Mouse (Mus musculus) small intestine, adult 2 months (tissue): ENCODE measurements around the gene Barhl1. TPM values are rescaled to one million over a fixed set of nuclear protein-coding genes. Genes with fewer than 3 reads are reported as not detected.

Source experiments
- H3K27ac ChIP-seq: fragments of 200-500 bp; 2 replicates; pipeline ENCODE4 v1.5.1; 2012; ENCODE audit warnings: low read depth, low read length, control low read depth, inconsistent platforms; ENCODE audit not compliant: insufficient read depth
- H3K27me3 ChIP-seq: fragments of 200-500 bp; 2 replicates; pipeline ENCODE4 v1.6.1; 2012; ENCODE audit warnings: mild to moderate bottlenecking, moderate library complexity, low read length, inconsistent platforms; ENCODE audit not compliant: control insufficient read depth, insufficient read depth
- H3K36me3 ChIP-seq: fragments of 200-500 bp; 2 replicates; pipeline ENCODE4 v1.6.1; 2012; ENCODE audit warnings: mild to moderate bottlenecking, low read length, control low read depth, inconsistent platforms; ENCODE audit not compliant: control insufficient read depth, insufficient read depth
- H3K4me1 ChIP-seq: fragments of 200-500 bp; 2 replicates; pipeline ENCODE4 v1.6.1; 2012; ENCODE audit warnings: low read length, inconsistent platforms, mixed read lengths; ENCODE audit not compliant: control insufficient read depth, insufficient read depth, insufficient read length
- H3K4me3 ChIP-seq: fragments of 200-500 bp; 2 replicates; pipeline ENCODE4 v1.5.1; 2012; ENCODE audit warnings: low read depth, mild to moderate bottlenecking, control low read depth, inconsistent platforms, low read length, moderate library complexity
- CTCF ChIP-seq: fragments of 200-500 bp; IDR thresholded peaks from 2 replicates; pipeline ENCODE4 v1.5.1; 2012; ENCODE audit warnings: low read depth, mild to moderate bottlenecking, control low read depth, inconsistent platforms, low read length, moderate library complexity, mixed read lengths; ENCODE audit not compliant: insufficient replicate concordance, insufficient read length; ENCODE audit errors: extremely low read depth
- POLR2A ChIP-seq: fragments of 200-500 bp; IDR thresholded peaks from 2 replicates; pipeline ENCODE4 v1.6.1; 2012; ENCODE audit warnings: low read depth, mild to moderate bottlenecking, control low read depth, inconsistent platforms, low read length, moderate library complexity
- WGBS: fragments of 180-500 bp; shearing (Covaris S2); methylation state at CpG from one replicate; pipeline ENCODE4 v1.1.7; 2018; 5-methylcytosine and 5-hydroxymethylcytosine counted together
- polyA plus RNA-seq: library from polyadenylated mRNA; depleted of rRNA; stranded (reverse); fragments of >200 nt; gene quantifications from 2 replicates; pipeline ENCODE4 v1.2.3, GENCODE M21; 2012

Gene Barhl1
- polyA plus RNA-seq, 1 experiment: not detected

- Histone ChIP-seq H3K4me3 (no peak overlapping the region), H3K4me1 (peaks cover 3% of the 10 kb centered on the region), H3K27me3 (peaks cover 47% of the 10 kb centered on the region), H3K27ac (no peak overlapping the region), H3K36me3 (peaks cover 4% of the 10 kb centered on the region; the same call in 1 of the 2 replicates)
- TF ChIP-seq POLR2A: no peak
- no peak for TF ChIP-seq CTCF
- WGBS: 21% methylated on average over 10 of the region's 10 CpGs
Observed at GRCm38 (mm10) chr2:28907691-28908388, 8.6 kb downstream of the Barhl1 start.

GRCm38 (mm10) chr2:28905561-28905960, 10.9 kb downstream of the Barhl1 start:
- Histone ChIP-seq H3K27ac (no peak overlapping the region), H3K36me3 (peaks cover 8% of the 10 kb centered on the region; the same call in 1 of the 2 replicates), H3K4me1 (peaks cover 3% of the 10 kb centered on the region), H3K4me3 (no peak overlapping the region), H3K27me3 (peaks cover 25% of the 10 kb centered on the region)
- WGBS: 38% methylated on average over 4 of the region's 4 CpGs
- no peak for TF ChIP-seq CTCF
- TF ChIP-seq POLR2A: no peak

GRCm38 (mm10) chr2:28904786-28905185, 11.7 kb downstream of the Barhl1 start:
- TF ChIP-seq POLR2A (no peak), CTCF (no peak)
- peaks cover 3% of the 10 kb centered on the region for H3K4me1 ChIP-seq
- H3K4me3 ChIP-seq: no peak overlapping the region
- H3K36me3 ChIP-seq: peaks cover 8% of the 10 kb centered on the region
- peaks cover 18% of the 10 kb centered on the region for H3K27me3 ChIP-seq
- H3K27ac ChIP-seq: no peak overlapping the region
- WGBS: 82% methylated on average over 9 of the region's 9 CpGs

- Histone ChIP-seq H3K36me3 (peaks cover 10% of the 10 kb centered on the region), H3K27me3 (peaks cover 9% of the 10 kb centered on the region), H3K4me3 (no peak overlapping the region), H3K27ac (no peak overlapping the region), H3K4me1 (peaks cover 3% of the 10 kb centered on the region)
- WGBS: 88% methylated on average over 5 of the region's 5 CpGs
- TF ChIP-seq CTCF (no peak), POLR2A (no peak)
Observed at GRCm38 (mm10) chr2:28903871-28904270, 12.6 kb downstream of the Barhl1 start.

GRCm38 (mm10) chr2:28902291-28902690, 14.2 kb downstream of the Barhl1 start:
- peaks cover 3% of the 10 kb centered on the region for H3K4me1 ChIP-seq
- peaks cover 10% of the 10 kb centered on the region for H3K36me3 ChIP-seq
- WGBS: 94% methylated on average over 8 of the region's 8 CpGs
- no peaks in the 10 kb centered on the region for H3K27me3 ChIP-seq
- TF ChIP-seq CTCF (no peak), POLR2A (no peak)
- H3K4me3 ChIP-seq: no peak overlapping the region
- H3K27ac ChIP-seq: no peak overlapping the region

- no peak overlapping the region for H3K27ac ChIP-seq
- peaks cover 17% of the 10 kb centered on the region for H3K36me3 ChIP-seq
- H3K4me3 ChIP-seq: no peak overlapping the region
- no peak for TF ChIP-seq CTCF
- TF ChIP-seq POLR2A: no peak
- 55% methylated on average over 4 of the region's 4 CpGs for WGBS
- no peaks in the 10 kb centered on the region for H3K4me1 ChIP-seq
- no peaks in the 10 kb centered on the region for H3K27me3 ChIP-seq
Observed at GRCm38 (mm10) chr2:28897340-28897899, 19.0 kb downstream of the Barhl1 start.

- Histone ChIP-seq H3K36me3 (peaks cover 17% of the 10 kb centered on the region), H3K4me3 (no peak overlapping the region), H3K27ac (no peak overlapping the region), H3K27me3 (no peaks in the 10 kb centered on the region), H3K4me1 (no peaks in the 10 kb centered on the region)
- WGBS: 63% methylated on average over 7 of the region's 7 CpGs
- TF ChIP-seq POLR2A (no peak), CTCF (no peak)
Observed at GRCm38 (mm10) chr2:28895876-28896275, 20.6 kb downstream of the Barhl1 start.
